Mouse (Mus musculus) olfactory bulb, adult 2 months (tissue): ENCODE measurements around the gene E130114P18Rik.

Experiments
- CTCF ChIP-seq: fragments of 200-500 bp; IDR thresholded peaks from 2 replicates; pipeline ENCODE4 v1.5.1; 2012; ENCODE audit warnings: low read depth, mild to moderate bottlenecking, low read length, moderate library complexity; ENCODE audit not compliant: insufficient read depth
- POLR2A ChIP-seq: fragments of 200-500 bp; IDR thresholded peaks from 2 replicates; pipeline ENCODE4 v1.6.1; 2012; ENCODE audit warnings: mild to moderate bottlenecking, low read depth, low read length, moderate library complexity; ENCODE audit not compliant: insufficient read depth

DNA sequence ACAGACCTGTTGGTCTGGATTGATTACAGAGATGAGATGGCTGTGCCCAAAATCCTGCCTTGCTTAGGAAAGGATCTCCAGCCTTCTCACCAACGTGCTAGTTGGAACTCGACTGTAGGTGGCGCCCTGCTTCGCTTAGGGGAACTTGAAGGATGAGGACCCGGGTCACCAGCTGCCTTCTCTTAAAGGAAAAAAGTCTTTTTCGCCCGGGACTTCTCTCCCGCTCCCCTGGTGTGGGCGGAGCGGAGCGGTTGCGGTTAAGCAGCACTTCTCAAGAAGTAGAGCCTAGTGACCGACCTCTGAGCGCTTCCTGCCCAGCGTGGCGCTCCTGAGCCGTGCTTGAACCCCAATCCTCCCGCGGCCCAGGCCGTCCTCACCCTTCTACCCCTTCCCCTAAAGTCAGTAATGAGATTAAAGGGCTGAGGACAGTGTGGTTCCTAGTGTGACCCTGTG is 26.8 kb downstream of the E130114P18Rik start:
- TF ChIP-seq CTCF (peak; percentile 75), POLR2A (no peak)
